Mouse (Mus musculus) spleen, embryonic (tissue): ENCODE results near the gene Tpsg1.

ENCODE experiments used
- CTCF ChIA-PET: fragments of 350-600 bp; sonication (Branson Sonifier 250); formaldehyde crosslinking; loops from one replicate; lab custom pipeline; 2022; lab: Charles Lee

Gene Tpsg1

DNA sequence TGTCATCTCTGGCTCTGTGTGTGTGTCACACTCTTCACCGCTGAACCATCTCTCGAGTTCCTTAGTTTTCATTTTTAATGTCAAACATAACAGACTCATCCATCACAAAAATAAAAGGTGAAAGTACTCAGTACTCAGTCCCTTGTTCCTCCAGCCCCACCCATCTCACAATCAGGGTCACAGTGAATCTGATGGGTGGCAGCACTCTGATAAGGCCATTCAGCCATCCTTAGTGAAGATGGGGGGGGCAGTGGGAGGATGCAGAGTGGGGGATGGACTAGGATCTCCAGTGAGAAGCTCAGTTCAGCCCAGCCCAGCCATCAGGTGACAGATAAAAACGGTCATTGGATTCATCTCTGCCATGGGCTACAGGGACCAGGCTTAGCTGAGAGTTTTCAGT, at the start of gene Tpsg1:
Gene Tpsg1, plus strand, starts transcription at position 301 of the 400 bp plus-strand sequence.
- CTCF ChIA-PET: no interaction called here

DNA sequence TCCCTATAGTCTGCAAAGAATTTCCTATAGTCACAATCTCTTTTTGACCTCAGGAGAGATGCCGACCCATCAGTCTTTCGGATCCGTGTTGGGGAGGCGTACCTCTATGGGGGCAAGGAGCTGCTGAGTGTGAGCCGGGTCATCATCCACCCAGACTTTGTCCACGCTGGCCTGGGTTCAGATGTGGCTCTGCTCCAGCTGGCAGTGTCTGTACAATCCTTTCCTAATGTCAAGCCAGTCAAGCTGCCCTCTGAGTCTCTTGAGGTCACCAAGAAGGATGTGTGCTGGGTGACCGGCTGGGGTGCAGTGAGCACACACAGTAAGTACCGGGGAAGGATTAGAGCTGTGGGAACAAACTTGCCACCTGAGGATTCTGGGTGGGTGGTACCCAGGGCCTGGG, 48.3 kb upstream of the Tpsg1 start:
- CTCF ChIA-PET: no interaction called here

DNA sequence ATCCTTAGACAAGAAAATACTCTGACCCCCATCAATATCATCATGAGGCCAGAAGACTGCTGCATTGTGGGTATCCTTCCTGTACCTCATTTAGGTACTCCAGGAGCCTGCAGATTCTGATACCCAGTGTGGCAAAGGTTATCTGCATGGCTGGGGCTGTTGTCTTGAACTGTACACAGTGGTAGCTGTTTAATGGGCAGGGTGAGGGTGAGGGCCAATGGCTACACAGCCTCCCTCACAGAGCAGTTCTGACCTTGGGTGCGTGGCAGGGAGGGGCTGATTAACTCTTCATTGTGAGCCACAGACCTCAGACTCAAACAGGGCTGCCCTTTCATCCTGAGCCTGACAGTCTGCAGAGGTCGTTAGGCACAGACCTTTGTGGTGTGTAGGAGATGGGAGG, 46.1 kb upstream of the Tpsg1 start:
- CTCF ChIA-PET: no interaction called here

DNA sequence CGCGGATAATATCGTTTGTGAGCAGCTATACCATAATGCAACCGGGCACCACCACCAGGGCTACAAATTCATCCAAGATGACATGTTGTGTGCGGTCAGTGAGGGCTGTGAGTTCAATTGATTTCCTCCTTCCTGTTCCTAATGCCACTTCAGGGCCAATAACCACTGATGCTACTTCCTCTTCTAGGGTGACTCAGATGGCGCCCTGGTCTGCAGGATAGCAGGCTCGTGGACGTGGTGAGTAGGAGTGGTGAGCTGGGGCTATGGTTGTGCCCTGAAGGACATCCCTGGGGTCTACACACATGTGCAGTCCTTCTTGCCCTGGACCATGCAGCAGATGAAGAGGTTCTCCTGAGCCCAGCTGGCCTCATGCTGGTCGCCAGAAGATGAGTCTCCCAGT, 36.8 kb upstream of the Tpsg1 start:
- CTCF ChIA-PET: no interaction called here

DNA sequence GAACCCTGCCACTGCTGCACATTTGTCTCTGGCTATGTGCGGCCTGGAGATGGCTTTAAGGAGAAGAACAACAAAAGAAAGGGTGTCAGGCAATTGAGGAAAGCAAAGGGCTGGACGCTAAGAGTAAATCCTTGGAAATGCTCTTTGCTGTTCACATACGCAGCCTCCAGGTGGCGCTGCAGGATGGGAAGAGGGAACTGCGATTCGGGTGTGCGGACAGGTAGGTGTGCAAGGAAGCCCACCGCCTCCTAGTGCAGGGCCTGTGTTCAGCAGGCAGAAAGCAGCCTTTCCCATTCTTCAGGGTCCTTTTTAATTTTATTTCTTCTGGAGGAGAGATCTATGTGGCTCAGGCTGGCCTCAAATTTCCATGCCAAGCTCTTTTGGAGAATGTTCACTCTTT, 35.1 kb upstream of the Tpsg1 start:
- CTCF ChIA-PET: no interaction called here

DNA sequence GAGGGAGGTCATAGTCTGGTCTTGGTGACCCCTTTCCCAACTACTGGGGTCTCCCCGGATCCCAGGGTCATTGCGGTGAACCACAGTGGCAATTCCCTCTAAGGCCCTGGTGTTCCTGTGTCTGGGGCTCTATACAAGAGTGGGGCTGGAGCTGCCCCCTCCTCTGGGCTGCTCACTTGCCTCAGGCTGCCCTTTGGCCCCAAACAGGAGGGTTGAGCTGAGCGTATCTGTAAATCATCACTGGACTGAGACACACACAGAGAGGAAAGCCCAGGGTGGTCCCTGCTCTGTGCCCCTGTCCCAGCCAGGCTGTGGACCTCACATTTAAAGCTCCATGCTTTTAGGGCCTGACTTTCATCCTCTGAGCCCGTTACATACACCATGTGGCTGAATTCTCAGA, 30.9 kb upstream of the Tpsg1 start:
- CTCF ChIA-PET: no interaction called here

DNA sequence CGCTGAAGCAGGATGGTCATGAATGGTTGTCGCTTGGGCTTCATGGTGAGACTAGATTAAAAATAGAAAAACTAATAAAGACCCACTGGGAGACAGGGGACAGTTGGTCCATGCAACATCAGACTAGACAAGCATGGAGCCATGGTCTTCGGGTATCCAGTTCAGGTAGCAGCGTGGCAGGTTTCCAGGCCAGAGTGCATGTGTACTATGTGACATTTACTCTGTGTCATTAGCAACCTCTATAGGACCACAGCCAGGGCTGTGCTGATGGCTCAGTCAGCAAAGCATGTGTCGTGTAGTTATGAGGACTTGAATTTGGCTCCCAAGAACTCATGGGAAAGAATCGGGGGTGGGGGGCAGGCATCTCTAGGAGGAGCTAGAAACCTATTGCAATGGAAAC, 29.1 kb upstream of the Tpsg1 start:
- CTCF ChIA-PET: no interaction called here

DNA sequence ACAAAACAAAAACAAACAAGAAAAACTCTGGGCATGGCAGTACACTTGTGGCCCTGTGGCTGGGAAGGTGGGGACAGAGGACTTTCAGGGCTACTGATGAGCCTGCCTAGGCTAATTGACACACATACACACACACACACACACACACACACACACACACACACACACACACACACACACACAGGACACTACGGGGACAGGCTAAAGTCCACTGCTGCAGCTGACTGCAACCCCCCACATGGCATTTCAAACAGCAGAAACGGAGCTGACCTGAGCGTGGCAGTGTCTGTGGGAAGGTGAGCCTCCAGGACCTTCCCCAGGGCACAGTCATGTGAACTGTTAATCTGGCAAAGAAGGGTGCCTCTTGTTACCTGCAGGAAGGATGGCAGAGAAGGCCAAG, 27.6 kb upstream of the Tpsg1 start:
- CTCF ChIA-PET: no interaction called here

DNA sequence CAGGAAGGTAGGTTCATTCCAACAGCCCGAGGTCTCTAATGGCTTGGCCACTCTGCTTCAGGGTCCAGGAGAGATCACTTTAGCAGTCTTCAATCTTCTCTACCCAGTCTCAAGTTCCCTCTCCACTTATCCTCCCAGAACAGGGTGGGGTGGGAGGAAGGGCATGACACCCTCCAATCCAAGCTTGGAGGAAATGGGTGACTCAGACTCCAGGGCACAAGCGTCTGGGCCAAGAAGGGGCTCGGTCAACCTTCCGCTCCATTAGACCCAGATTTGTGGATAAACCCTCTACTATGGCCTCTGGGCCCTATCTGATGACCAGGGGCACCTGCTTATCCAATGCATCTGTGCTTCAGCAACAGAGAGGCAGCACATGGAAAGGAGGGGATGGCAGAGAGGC, 23.6 kb upstream of the Tpsg1 start, which contains the start of gene Tpsab1:
Gene Tpsab1, minus strand, starts transcription at position 101 of the 400 bp plus-strand sequence.
- CTCF ChIA-PET: no interaction called here

DNA sequence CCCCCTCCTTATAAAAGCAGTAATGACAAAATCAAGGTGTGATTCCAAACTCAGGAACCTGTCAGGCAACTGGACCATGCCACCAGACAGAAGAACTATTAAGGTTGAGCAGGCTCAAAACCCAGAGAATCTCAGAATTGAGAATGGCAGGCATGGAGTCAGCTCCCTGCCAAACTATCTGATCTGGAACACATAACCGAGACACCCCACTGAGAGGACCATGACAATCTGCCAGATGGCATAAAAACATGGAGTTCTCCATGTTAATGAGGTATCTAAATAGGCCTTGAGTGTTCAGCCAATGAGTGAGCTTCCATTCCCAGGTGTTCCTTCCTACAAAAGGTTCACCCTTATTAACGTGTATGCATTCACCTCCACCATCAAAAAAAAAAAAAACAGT, 7.8 kb upstream of the Tpsg1 start:
- CTCF ChIA-PET: no interaction called here

DNA sequence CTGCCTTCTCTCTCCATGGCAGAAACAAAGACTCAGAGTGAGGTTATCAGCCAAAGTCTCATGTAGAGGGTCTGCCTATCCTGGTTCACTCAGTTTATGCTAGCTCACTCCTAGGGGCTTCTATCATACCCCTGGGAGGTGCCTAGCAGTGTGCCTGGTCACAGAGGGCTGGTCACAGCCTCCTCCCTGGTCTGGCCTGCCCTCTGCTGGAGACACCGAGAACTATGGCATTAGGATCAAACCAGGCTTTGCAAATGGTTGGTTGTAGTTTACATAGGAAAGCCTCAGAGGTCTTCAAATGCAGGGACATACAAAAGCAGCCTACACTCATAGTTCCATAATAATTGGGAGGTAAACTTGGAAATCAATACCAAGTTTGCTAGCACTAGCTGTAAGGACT, 5.3 kb upstream of the Tpsg1 start:
- CTCF ChIA-PET: no interaction called here

DNA sequence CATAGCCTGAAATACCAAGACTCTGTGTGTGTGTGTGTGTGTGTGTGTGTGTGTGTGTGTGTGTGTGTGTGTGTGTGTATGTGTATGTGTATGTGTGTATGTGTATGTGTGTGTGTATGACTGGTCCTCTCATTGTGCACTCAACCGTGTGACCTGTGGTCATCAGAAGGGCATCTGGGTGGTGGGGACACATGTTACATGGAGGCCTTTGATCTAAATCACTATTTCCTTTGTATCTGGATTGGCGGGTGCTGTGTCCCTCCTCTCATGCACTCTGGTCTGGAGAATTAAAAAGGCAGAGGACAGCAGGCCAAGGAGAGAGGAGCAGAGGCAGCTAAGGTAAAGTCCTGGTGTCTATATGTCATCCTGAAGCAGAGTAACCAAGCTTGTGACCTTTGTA, 3.1 kb upstream of the Tpsg1 start, which contains the start of gene Tpsb2:
Gene Tpsb2, plus strand, starts transcription at position 301 of the 400 bp plus-strand sequence.
- CTCF ChIA-PET: no interaction called here

DNA sequence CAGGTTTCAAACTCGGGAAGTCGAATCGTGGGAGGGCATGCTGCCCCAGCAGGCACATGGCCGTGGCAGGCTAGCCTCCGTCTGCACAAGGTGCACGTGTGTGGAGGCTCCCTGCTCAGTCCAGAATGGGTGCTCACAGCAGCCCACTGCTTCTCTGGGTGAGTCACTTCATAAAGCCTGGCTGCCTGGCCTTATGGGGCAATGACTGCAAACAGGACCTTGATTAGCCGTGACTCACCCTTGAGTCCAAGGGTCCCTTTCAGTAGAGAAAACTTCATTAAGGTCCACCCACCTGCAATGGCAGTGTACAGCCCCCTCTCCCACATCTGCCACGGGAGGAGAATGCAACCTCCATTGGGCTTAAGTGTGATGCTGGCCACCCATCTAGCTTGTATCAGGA, 3.4 kb downstream of the Tpsg1 start:
- CTCF ChIA-PET: no interaction called here

DNA sequence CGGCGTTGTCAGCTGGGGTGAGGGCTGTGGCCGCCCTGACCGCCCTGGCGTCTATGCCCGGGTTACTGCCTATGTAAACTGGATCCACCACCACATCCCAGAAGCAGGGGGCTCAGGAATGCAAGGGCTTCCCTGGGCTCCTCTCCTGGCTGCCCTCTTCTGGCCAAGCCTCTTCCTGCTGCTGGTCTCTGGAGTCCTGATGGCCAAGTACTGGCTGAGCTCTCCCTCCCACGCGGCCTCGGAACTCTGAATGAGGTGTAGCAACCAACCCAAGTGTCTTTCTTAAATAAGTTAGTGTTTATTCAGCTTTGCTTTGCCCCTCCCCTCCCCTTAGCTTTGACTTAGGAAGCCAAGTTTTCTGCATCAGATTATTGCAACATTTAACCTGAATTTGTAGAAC, 4.9 kb downstream of the Tpsg1 start:
- CTCF ChIA-PET: no interaction called here

DNA sequence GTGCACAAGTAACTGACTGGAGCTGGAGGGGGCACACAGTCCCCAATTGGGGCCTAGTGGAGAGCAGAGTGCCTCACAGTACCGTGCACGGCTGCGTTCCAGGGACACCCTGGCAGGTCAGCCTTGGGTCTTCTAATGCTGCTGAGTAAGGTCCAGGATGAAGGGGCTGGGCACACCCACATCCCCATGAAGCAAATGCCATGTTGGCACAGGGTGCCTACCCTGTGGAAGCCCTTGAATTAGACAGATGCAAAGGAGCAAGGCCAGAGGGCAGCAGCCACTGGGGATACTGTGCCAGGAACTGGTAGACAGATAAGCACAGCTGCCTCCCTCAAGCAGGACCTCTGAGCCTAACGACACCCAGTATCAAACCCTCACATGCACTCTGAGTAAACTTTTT, 25.5 kb downstream of the Tpsg1 start:
- CTCF ChIA-PET: no interaction called here

DNA sequence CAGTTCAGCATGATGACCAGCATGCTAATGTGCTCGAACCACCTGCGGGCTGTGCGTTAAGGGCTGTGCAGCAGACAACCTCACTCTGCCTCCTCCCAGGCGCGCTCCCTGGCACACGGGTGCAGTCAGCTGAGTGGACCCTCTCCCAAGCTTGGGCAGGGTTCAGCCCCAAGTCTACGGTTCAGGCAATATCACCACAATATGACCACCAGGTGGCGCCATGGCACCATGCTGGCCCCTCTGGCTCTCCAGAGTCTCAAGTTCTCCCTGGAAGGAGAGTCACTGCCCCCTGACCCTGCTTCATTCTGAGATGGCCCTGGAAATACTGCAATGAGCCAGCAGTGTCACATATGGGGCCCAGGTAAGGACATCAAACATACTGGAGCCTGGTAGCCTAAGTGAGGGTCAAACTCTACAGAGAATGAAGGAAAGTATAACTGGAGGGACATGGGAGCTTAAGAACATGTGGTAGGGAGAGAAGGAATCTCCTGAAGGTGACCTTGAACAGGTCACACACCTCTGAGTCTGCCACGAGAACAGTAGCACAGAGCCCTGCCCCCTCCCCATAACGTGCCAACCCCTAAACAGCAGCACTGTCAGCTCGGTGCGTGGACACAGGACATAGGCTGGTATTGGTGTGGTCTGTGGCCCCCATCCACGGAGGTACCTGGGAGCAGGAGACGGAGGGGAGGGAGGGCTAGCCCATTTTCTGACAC, 28.9 kb downstream of the Tpsg1 start:
- CTCF ChIA-PET: interaction anchor here (0.6 to 0.8 kb wide), 2 partner anchors 73 to 314 kb away, joined by 5 to 7 read pairs; no protein-coding TSS in a partner anchor

DNA sequence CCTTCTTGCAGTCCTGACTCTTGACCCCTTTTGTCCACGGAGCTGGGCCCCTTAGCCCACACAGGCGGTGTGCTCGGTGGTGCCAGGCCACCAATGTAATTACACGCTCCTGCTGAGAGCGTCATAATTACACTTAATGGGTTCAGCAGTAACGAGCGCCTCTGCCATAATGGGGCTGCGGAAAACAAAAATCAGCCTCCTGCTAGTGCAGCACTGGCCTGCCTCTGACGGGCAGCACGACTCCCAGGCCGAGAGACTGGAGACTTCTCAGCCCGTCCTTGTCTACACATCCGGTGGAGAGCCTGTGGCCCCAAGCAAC, 29.4 kb downstream of the Tpsg1 start:
- CTCF ChIA-PET: interaction anchor here (0.6 to 0.8 kb wide), 2 partner anchors 73 to 313 kb away, joined by 5 to 7 read pairs; no protein-coding TSS in a partner anchor

DNA sequence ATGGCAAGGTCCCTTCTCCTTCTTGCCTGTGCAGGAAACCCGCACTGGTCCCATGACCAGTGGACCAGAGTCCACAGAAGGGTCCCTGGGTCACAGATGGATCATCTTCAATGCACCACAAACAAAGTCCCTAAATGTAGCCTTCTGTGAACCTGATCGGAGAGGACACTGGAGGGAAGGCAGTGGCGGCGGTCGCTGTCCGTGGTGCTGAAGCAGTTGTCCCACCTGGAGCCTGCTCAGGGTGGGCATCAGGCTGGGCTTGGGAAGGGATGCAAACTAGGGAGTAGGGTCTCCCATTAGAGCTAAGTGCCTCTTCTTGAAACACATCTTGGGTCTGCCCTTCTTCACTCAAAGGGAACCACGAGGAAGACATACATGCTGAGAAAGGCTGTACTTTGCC, 31.4 kb downstream of the Tpsg1 start:
- CTCF ChIA-PET: no interaction called here

DNA sequence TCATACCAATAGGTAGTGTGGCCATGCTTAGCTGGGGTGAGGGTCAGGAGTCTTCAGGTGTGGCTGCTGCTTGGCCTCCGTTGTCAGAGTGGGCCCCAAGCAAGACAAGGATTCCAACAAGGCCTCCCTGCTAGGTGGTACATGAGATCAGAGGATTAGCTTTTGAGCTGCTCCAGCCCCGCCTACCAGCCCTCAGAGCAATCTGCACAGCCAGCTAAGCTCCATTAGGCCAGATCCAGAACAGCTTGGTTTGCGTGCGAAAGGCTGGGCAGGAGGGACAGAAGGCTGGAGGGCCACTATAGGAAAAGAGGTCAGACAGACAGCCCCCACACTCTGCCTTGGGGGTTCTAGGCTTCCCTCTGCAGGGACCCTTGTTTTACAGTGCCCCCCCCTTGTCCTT, 32.4 kb downstream of the Tpsg1 start:
- CTCF ChIA-PET: no interaction called here

DNA sequence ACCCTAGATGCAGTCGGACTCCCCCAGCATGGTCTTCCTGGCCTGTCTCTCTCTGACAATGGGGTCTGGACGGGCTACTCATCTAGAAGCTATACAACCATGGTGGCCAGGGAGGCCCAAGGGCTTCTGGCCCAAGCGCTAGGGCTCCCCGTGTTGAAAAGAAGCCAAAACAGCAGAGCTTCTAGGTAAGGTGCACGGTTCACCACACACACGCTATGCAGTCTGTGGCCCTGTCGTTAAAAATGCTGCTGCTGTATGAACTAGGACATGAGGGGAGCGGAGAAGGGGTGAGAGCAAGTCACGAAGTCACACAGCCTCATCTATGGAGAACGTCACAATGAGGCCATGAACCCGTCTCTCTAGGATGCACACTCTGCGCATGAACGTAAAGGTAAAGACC, 33.2 kb downstream of the Tpsg1 start:
- CTCF ChIA-PET: no interaction called here

DNA sequence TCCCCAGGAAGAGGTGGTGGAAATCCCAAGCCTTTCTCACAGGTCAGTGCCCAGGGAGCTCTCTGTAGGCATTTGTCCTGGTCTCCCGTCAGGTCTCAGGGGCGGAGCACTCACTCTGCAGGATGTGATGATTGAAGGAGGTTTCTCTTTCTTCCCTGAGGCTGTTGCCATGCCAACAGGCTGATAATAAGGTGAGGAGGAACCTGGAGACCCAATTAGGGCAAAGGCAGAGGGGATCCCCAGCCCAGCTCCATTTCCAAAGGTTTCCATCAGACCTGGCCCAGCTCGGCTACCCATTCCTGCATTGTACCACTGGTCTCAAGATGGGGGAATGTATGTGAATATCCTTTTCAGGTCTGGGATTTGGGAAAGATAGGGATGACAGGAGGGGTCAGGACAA, 35.1 kb downstream of the Tpsg1 start:
- CTCF ChIA-PET: interaction anchor here (0.5 kb wide), 1 partner anchor 698 kb away, joined by 5 read pairs; no protein-coding TSS in a partner anchor

DNA sequence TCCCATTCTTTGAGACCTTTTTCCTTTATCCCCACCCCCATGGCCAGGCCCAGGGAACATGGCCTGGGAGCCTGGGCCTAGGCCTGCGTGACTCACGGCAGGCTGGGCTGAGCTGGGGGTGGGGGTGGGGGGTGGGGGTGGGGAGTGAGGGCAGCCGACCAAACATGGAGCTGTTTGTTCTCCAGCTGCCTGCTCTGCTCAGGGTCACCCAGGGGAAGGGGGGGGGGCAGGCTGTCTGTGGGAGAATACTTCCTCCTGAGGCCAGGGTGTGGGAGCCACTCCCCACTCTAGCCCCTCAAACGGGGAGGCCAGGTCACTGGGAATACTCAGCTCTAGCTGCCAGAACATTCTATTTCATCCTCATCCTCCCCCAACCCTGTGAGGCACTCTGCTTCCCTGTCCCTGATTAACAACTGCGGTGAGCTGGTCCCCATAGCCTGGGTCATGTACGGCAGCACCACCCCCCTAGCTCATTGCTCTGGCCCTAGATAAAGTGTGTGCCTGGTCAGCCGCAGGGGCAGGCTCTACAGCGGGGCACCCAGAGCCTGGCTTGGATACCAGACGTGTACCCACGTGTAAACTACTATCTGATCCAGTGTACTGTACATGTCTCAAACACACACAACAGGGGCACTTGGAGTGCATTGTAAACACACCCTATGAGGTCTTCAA, 36.3 kb downstream of the Tpsg1 start:
- CTCF ChIA-PET: no interaction called here

DNA sequence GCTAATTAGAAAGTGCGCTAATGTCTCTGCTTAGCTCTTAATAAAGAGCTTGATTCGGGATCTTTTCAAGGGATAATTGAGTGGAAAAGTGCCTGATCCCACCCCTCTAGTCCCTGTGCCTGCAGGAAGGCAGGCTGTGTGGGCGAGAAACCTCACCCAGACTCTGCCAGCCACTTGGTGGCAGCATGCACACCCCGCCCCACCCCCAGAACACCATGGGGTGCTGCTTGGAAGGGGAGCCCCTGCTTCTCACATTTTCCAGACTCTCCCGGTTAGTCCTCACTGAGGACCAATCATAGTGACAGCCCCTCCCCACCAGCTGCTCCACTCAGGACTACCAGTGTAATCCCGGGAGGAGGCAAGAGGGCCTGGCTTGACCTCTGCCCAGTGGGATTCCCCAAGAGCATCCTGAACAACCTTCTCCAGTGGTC, 37.0 kb downstream of the Tpsg1 start:
- CTCF ChIA-PET: no interaction called here
